Mouse (Mus musculus): ENCODE measurements around the gene Csrp3.

- TF ChIP-seq GATA1 (IDR thresholded peaks at IDR 0.05; ENCODE audit: borderline replicate concordance, low read length) (no peak), CTCF (IDR thresholded peaks at IDR 0.05; ENCODE audit: low read depth, low read length) (no peak)
Observed at GRCm38 (mm10) chr7:48830395-48830794, 17.4 kb downstream of the Csrp3 start.
